Mouse (Mus musculus): ENCODE measurements around the gene Fam20a.
A peak's percentile ranks its signal among the peaks of the same experiment; 100 is the strongest.

Fam20a gene

GRCm38 (mm10) chr11:109721781-109722446 is at the start of gene Fam20a:
Fam20a (minus strand) TSS chr11:109722279.
- peak; percentile 82 for DNase-seq (ENCODE audit: low read depth, low spot score)

GRCm38 (mm10) chr11:109771381-109771780 is 49.3 kb upstream of the Fam20a start:
- no peak for DNase-seq (ENCODE audit: low read depth, low spot score)

GRCm38 (mm10) chr11:109770185-109770584 is 48.1 kb upstream of the Fam20a start:
- DNase-seq (ENCODE audit: low read depth, low spot score): no peak

GRCm38 (mm10) chr11:109769091-109769490 is 47.0 kb upstream of the Fam20a start:
- no peak for DNase-seq (ENCODE audit: low read depth, low spot score)

- no peak for DNase-seq (ENCODE audit: low read depth, low spot score)
These were observed 38.0 kb upstream of the Fam20a start for GRCm38 (mm10) chr11:109760063-109760462.

GRCm38 (mm10) chr11:109758616-109759215 is 36.6 kb upstream of the Fam20a start:
- no peak for DNase-seq (ENCODE audit: low read depth, low spot score)

GRCm38 (mm10) chr11:109754105-109754602 is 32.1 kb upstream of the Fam20a start:
- no peak for DNase-seq (ENCODE audit: low read depth, low spot score)

- DNase-seq (ENCODE audit: low read depth, low spot score): peak; percentile 48
These were observed 29.8 kb upstream of the Fam20a start for GRCm38 (mm10) chr11:109751636-109752603.

GRCm38 (mm10) chr11:109745210-109745609 is 23.1 kb upstream of the Fam20a start:
- no peak for DNase-seq (ENCODE audit: low read depth, low spot score)

- no peak for DNase-seq (ENCODE audit: low read depth, low spot score)
These were observed 15.9 kb upstream of the Fam20a start for GRCm38 (mm10) chr11:109737967-109738366.

- no peak for DNase-seq (ENCODE audit: low read depth, low spot score)
These were observed 14.3 kb upstream of the Fam20a start for GRCm38 (mm10) chr11:109736406-109736805.

- DNase-seq (ENCODE audit: low read depth, low spot score): no peak
These were observed 12.3 kb upstream of the Fam20a start for GRCm38 (mm10) chr11:109734341-109734740.

GRCm38 (mm10) chr11:109732726-109733438 is 10.8 kb upstream of the Fam20a start:
- no peak for DNase-seq (ENCODE audit: low read depth, low spot score)

- no peak for DNase-seq (ENCODE audit: low read depth, low spot score)
These were observed 6.3 kb upstream of the Fam20a start for GRCm38 (mm10) chr11:109728371-109728770.

GRCm38 (mm10) chr11:109722711-109723110 is 632 bp upstream of the Fam20a start:
- DNase-seq (ENCODE audit: low read depth, low spot score): no peak

GRCm38 (mm10) chr11:109721320-109721780 is 729 bp downstream of the Fam20a start:
- DNase-seq (ENCODE audit: low read depth, low spot score): peak; percentile 70

- peak; percentile 20 for DNase-seq (ENCODE audit: low read depth, low spot score)
These were observed 1.2 kb downstream of the Fam20a start for GRCm38 (mm10) chr11:109720809-109721319.

GRCm38 (mm10) chr11:109719399-109719798 is 2.7 kb downstream of the Fam20a start:
- DNase-seq (ENCODE audit: low read depth, low spot score): no peak

GRCm38 (mm10) chr11:109717966-109718895 is 3.8 kb downstream of the Fam20a start:
- no peak for DNase-seq (ENCODE audit: low read depth, low spot score)

GRCm38 (mm10) chr11:109717448-109717847 is 4.6 kb downstream of the Fam20a start:
- no peak for DNase-seq (ENCODE audit: low read depth, low spot score)

All from ZHBTc4 (cell line).